Mouse (Mus musculus) myocyte (in vitro differentiated cells): ENCODE data around the gene Dact1.

Experiments
- CEBPB ChIP-seq: IDR thresholded peaks from 2 replicates; pipeline ENCODE4 v1.6.1; 2011; ENCODE audit warnings: mild to moderate bottlenecking, moderate library complexity; ENCODE audit not compliant: poor library complexity, insufficient read depth, severe bottlenecking
- E2F4 ChIP-seq: IDR thresholded peaks from one replicate; pipeline ENCODE4 v1.6.1; 2011; ENCODE audit warnings: mild to moderate bottlenecking, control low read depth, moderate library complexity; ENCODE audit not compliant: insufficient read depth
- MAX ChIP-seq: IDR thresholded peaks from one replicate; pipeline ENCODE4 v1.6.1; 2011; ENCODE audit warnings: low read depth, mild to moderate bottlenecking, control low read depth
- MYOD1 ChIP-seq, 3 experiments: IDR thresholded peaks; one replicate each; pipeline ENCODE4 v1.6.1; 2011; ENCODE audit warnings: control low read depth in 2 of 3, low read depth in 2 of 3, mild to moderate bottlenecking in 2 of 3, moderate library complexity in 1 of 3; ENCODE audit not compliant: insufficient read length in 2 of 3, control insufficient read depth in 1 of 3
- MYOG ChIP-seq, 3 experiments: IDR thresholded peaks; one replicate each; pipeline ENCODE4 v1.6.1; 2011; ENCODE audit warnings: control low read depth in 2 of 3, low read depth in 2 of 3, mild to moderate bottlenecking in 2 of 3; ENCODE audit not compliant: insufficient read length in 2 of 3, control insufficient read depth in 1 of 3, insufficient read depth in 1 of 3
- POLR2A ChIP-seq: IDR thresholded peaks from one replicate; pipeline ENCODE4 v1.6.1; 2011; ENCODE audit warnings: low read depth, mild to moderate bottlenecking, control low read depth, moderate library complexity; ENCODE audit not compliant: insufficient read length
- POLR2AphosphoS2 ChIP-seq: IDR thresholded peaks from one replicate; pipeline ENCODE4 v1.6.1; 2011; ENCODE audit warnings: low read depth, control low read depth; ENCODE audit not compliant: insufficient read length
- REST ChIP-seq: IDR thresholded peaks from one replicate; pipeline ENCODE4 v1.6.1; 2011; ENCODE audit warnings: mild to moderate bottlenecking, control low read depth, moderate library complexity; ENCODE audit not compliant: insufficient read depth, insufficient read length
- SRF ChIP-seq: IDR thresholded peaks from one replicate; pipeline ENCODE4 v1.6.1; 2011; ENCODE audit warnings: low read depth; ENCODE audit not compliant: control insufficient read depth, insufficient read length
- TCF12 ChIP-seq: IDR thresholded peaks from one replicate; pipeline ENCODE4 v1.6.1; 2011; ENCODE audit warnings: mild to moderate bottlenecking, control low read depth; ENCODE audit not compliant: poor library complexity, insufficient read depth, severe bottlenecking
- TCF3 ChIP-seq: IDR thresholded peaks from one replicate; pipeline ENCODE4 v1.6.1; 2011; ENCODE audit warnings: low read depth, control low read depth; ENCODE audit not compliant: insufficient read length
- USF1 ChIP-seq: IDR thresholded peaks from one replicate; pipeline ENCODE4 v1.6.1; 2011; ENCODE audit warnings: low read depth, mild to moderate bottlenecking, control low read depth, moderate library complexity

DNA sequence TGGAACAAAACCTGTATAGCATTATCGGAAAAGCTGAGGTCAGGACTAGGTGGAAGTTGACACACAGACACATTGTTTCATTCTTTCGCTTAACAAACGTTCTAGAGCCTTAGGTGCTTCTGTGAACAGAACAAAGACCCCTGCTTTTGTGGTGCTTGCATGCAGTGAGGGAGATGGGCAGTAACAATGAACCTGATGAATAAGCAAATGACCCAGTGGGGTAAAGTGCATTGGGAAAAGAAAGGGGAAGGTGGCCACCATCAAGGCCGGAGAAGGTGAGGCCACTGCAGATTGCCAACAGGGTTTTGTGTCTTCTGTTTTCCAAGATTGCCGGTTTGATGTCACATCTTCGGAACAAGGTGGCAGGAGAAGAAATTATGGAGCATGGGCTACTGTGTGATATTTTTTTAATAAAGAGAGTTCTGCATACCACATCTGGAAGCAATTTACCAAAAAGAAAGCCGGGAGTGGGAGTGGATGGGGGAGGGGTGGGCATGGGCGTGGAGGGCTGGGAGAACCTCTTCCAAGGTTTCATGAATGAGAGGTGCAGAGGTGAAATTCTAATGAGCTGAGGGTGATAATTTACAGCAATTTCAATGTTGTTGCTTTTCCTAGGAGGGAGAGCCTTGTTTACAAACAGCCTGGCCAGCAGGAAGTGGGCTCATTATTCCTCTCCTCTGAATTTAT, 12.7 kb upstream of the Dact1 start:
- no peak for TF ChIP-seq POLR2A
- TF ChIP-seq SRF, result no peak
- no peak for TF ChIP-seq MAX
- TF ChIP-seq E2F4, result no peak
- TF ChIP-seq CEBPB, result no peak
- no peak for TF ChIP-seq TCF3
- TF ChIP-seq MYOD1 (IDR thresholded peaks at IDR 0.05; ENCODE audit: control insufficient read depth in 1 of 3, insufficient read length in 2 of 3, low read depth in 2 of 3), result no peak
- no peak for TF ChIP-seq TCF12
- no peak for TF ChIP-seq USF1
- TF ChIP-seq POLR2AphosphoS2, result no peak
- no peak for TF ChIP-seq MYOG (IDR thresholded peaks at IDR 0.05; ENCODE audit: control insufficient read depth in 1 of 3, insufficient read depth in 1 of 3, insufficient read length in 2 of 3, low read depth in 2 of 3)
- no peak for TF ChIP-seq REST
